Mouse (Mus musculus) megakaryocyte-erythroid progenitor cell, adult 5-6 weeks (primary cell): ENCODE data around the gene Klk1b22. TPM values are rescaled to one million over a fixed set of nuclear protein-coding genes. Genes with fewer than 3 reads are reported as not detected.
"Not testable (repeated sequence)": the region's sequence is repeated elsewhere in the genome, so short reads cannot be mapped to it uniquely, and the experiment has no call there.

ENCODE experiments used
- ATAC-seq: replicated peaks from 2 replicates; pipeline ENCODE4 v1.8.0; 2016; ENCODE audit warnings: mild to moderate bottlenecking, inconsistent platforms; ENCODE audit not compliant: severe bottlenecking, poor library complexity, low FRiP score, low TSS enrichment
- total RNA-seq, 2 experiments: library from RNA; stranded (forward) in 1 of 2; stranded (reverse) in 1 of 2; fragments of 200-1000, 215-1000 nt in 1 of 2; fragments of >200 nt in 1 of 2; fragmentation: Nextera tagmentation in 1 of 2; gene quantifications; 2 replicates each; pipeline ENCODE4 v1.2.3; 2014 to 2017

The Klk1b22 gene
- total RNA-seq (2014; fragmentation: Nextera tagmentation) (not detected in 2 replicates), total RNA-seq (2017) (not detected in 2 replicates)

DNA sequence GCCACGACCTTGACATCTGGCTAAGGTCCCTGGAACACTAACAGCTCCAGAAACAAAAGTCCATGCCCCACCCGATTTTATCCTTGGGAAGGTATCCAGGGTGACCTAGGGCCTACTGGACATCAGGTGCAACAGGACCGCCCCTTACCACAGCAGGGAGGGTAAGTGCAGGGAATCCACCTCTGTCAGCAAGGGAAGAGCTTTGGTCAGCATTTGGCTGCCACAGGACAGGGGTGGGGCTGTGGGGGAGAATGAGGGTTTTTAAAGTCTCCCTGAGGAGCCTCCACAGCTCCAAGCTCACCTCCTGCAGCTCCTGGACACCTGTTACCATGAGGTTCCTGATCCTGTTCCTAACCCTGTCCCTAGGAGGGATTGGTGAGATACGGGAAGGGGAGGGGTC is at the start of gene Klk1b22:
TSS of gene Klk1b22 (plus strand) at position 301 of the 400 bp plus-strand sequence.
- no peak for ATAC-seq

DNA sequence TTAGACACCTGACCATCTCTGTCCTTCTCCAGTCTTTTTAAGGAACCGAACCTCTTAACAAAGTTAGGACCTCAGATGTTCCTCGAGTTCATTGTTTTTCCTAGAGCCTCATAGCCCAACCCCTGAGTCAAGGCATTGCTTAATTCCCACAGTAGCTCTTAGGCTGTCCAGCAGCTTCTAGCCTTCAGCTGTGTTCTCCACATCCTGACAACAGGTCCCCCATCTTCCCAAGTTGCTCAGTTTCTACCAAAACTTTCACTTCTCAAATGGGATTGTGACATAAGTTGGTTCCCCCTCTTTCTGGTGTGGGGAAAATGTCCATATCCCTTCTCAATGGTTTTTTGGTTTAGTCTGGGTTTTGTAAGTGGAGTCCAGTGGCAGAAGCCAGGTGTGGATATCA is 40.4 kb upstream of the Klk1b22 start:
- ATAC-seq: no peak

DNA sequence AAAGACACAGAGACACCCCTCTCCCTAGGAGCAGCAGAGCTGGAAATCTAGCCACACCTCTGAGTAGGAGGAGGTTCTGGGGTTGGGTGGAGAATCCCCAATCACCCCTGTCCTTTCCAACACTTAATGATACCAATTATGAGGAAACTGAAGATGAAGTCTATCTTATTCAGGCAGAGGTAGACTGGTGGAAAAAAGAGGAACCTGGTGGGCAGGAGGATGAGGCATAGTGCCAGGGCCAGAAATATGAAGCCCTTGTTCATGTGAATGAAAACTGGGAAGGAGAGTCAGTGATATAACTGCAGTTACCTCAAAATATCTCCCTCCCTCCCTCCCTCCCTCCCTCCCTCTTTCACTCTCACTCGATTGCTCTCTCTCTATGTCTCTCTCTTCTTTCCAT is 34.8 kb upstream of the Klk1b22 start:
- no peak for ATAC-seq

DNA sequence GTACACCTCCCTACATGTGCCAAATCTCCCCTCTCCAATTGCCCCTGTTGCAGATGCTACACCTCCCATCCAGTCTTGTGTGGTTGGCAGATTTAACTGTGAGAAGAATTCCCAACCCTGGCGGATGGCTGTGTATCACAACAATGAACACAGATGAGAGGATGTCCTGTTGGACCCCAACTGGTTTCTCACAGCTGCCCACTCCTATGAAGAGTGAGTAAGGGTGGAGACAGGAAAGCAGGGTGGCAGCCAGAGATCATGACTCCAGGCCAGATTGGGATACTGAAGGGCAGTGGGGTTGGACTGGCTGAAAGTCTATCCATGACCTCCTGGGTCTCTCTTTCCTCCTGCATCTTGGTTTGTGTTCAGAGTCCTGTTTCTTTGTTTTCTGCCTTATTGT is 16.4 kb upstream of the Klk1b22 start:
- ATAC-seq: no peak

DNA sequence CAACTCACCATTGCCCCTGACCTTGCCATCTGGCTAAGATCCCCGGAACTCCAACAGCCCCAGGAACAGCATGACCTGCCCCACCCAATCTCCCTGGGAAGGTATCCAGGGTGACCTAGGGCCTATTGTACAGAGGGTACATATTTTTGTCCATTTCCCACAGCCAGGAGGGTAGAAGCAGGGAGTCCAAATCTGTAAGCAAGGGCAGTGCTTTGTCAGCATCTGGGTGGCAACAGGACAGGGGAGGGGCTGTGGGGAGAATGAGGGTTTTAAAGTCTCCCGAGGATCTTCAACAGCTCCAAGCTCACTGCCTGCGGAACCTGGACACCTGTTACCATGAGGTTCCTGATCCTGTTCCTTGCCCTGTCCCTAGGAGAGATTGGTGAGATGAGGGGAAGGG is 10.4 kb upstream of the Klk1b22 start, which contains the start of gene Klk1b21:
TSS of gene Klk1b21 (plus strand) at position 301 of the 400 bp plus-strand sequence.
- ATAC-seq: not testable (repeated sequence)

DNA sequence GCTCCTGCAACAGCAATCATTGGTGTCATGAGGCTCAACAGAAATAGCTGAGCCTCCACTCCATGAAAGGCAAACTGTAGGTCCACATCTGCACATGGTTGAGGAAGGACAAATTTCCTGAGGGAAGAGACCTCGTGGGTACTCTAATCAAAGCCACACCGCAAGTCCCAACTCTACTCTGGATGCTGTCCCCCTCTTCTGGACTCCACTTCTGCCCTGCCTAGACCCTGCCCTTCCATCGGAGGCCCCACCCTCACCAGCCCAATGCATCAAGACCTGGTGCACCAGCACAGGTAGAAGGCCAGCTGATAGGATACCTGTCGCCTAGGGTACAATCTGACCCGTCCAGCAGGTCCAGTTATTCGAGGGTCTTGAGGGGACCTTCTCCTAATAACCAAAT is 11.0 kb downstream of the Klk1b22 start:
- ATAC-seq: no peak

DNA sequence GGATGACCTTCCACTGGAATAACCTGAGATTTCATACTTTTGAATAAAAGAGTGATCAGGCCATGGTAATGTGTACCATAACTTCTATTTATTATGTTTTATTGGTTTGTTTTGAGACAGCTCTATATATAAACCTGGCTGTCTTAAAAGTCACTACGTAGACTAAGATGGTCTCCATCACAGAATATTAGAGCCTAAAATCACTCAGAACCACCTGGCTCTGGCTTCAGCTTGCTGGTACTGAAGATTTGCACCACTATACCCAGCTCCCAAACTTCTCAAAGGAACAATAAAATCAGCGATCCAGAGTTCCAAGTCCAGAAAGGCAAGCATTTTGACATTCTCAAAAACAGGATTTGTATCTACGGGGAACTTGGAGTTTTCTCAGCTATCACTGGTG is 24.0 kb downstream of the Klk1b22 start, which contains the start of gene Klk1b16:
TSS of gene Klk1b16 (plus strand) at position 301 of the 400 bp plus-strand sequence.
- ATAC-seq: no peak

Other genes with a start within 250 kb of the Klk1b22 start
- not detected in 2 replicates for gene Klk4, start 231.5 kb upstream of the Klk1b22 start, total RNA-seq (2014; fragmentation: Nextera tagmentation)
- not detected in 2 replicates for gene Klk4, start 231.5 kb upstream of the Klk1b22 start, total RNA-seq (2017)
- not detected in 2 replicates for gene Klk15, start 178.9 kb upstream of the Klk1b22 start, total RNA-seq (2014; fragmentation: Nextera tagmentation)
- not detected in 2 replicates for gene Klk15, start 178.9 kb upstream of the Klk1b22 start, total RNA-seq (2017)
- gene Klk1b8, start 162.0 kb upstream of the Klk1b22 start, total RNA-seq (2014; fragmentation: Nextera tagmentation): not detected in 2 replicates
- not detected in 2 replicates for gene Klk1b8, start 162.0 kb upstream of the Klk1b22 start, total RNA-seq (2017)
- not detected in 2 replicates for gene Klk1b1, start 145.9 kb upstream of the Klk1b22 start, total RNA-seq (2014; fragmentation: Nextera tagmentation)
- gene Klk1b1, start 145.9 kb upstream of the Klk1b22 start, total RNA-seq (2017): not detected in 2 replicates
- gene Klk1b9, start 136.6 kb upstream of the Klk1b22 start, total RNA-seq (2014; fragmentation: Nextera tagmentation): not detected in 2 replicates
- gene Klk1b9, start 136.6 kb upstream of the Klk1b22 start, total RNA-seq (2017): not detected in 2 replicates
- gene Klk1b11, start 116.8 kb upstream of the Klk1b22 start, total RNA-seq (2014; fragmentation: Nextera tagmentation): not detected in 2 replicates
- not detected in 2 replicates for gene Klk1b11, start 116.8 kb upstream of the Klk1b22 start, total RNA-seq (2017)
- gene Klk1b26, start 100.5 kb upstream of the Klk1b22 start, total RNA-seq (2014; fragmentation: Nextera tagmentation): not detected in 2 replicates
- not detected in 2 replicates for gene Klk1b26, start 100.5 kb upstream of the Klk1b22 start, total RNA-seq (2017)
- gene Klk1b27, start 60.4 kb upstream of the Klk1b22 start, total RNA-seq (2014; fragmentation: Nextera tagmentation): not detected in 2 replicates
- gene Klk1b27, start 60.4 kb upstream of the Klk1b22 start, total RNA-seq (2017): not detected in 2 replicates
- gene Klk1b21, start 10.3 kb upstream of the Klk1b22 start, total RNA-seq (2014; fragmentation: Nextera tagmentation): not detected in 2 replicates
- not detected in 2 replicates for gene Klk1b21, start 10.3 kb upstream of the Klk1b22 start, total RNA-seq (2017)
- not detected in 2 replicates for gene Klk1b16, start 24.1 kb downstream of the Klk1b22 start, total RNA-seq (2014; fragmentation: Nextera tagmentation)
- gene Klk1b16, start 24.1 kb downstream of the Klk1b22 start, total RNA-seq (2017): not detected in 2 replicates
- not detected in 2 replicates for gene Klk1b24, start 75.6 kb downstream of the Klk1b22 start, total RNA-seq (2014; fragmentation: Nextera tagmentation)
- not detected in 2 replicates for gene Klk1b24, start 75.6 kb downstream of the Klk1b22 start, total RNA-seq (2017)
- gene Klk1b3, start 85.5 kb downstream of the Klk1b22 start, total RNA-seq (2014; fragmentation: Nextera tagmentation): not detected in 2 replicates
- gene Klk1b3, start 85.5 kb downstream of the Klk1b22 start, total RNA-seq (2017): not detected in 2 replicates
- not detected in 2 replicates for gene Klk1b4, start 94.8 kb downstream of the Klk1b22 start, total RNA-seq (2014; fragmentation: Nextera tagmentation)
- not detected in 2 replicates for gene Klk1b4, start 94.8 kb downstream of the Klk1b22 start, total RNA-seq (2017)
- not detected in 2 replicates for gene Klk1b5, start 103.3 kb downstream of the Klk1b22 start, total RNA-seq (2014; fragmentation: Nextera tagmentation)
- not detected in 2 replicates for gene Klk1b5, start 103.3 kb downstream of the Klk1b22 start, total RNA-seq (2017)
- gene Klk1, start 112.7 kb downstream of the Klk1b22 start, total RNA-seq (2014; fragmentation: Nextera tagmentation): not detected in 2 replicates
- gene Klk1, start 112.7 kb downstream of the Klk1b22 start, total RNA-seq (2017): not detected in 2 replicates
- gene Gm36864, start 123.5 kb downstream of the Klk1b22 start, total RNA-seq (2014; fragmentation: Nextera tagmentation): not detected in 2 replicates
- not detected in 2 replicates for gene Gm36864, start 123.5 kb downstream of the Klk1b22 start, total RNA-seq (2017)
- gene 1700028J19Rik, start 134.0 kb downstream of the Klk1b22 start, total RNA-seq (2014; fragmentation: Nextera tagmentation): 1.2 TPM in 1 of 2 replicates, not detected in the other
- 0.46 TPM in 1 of 2 replicates, not detected in the other for gene 1700028J19Rik, start 134.0 kb downstream of the Klk1b22 start, total RNA-seq (2017)
- 93.5 and 176 TPM in 2 replicates for gene 2410002F23Rik, start 134.0 kb downstream of the Klk1b22 start, total RNA-seq (2014; fragmentation: Nextera tagmentation)
- 77.1 and 113 TPM in 2 replicates for gene 2410002F23Rik, start 134.0 kb downstream of the Klk1b22 start, total RNA-seq (2017)
- gene Acp4, start 144.7 kb downstream of the Klk1b22 start, total RNA-seq (2014; fragmentation: Nextera tagmentation): not detected in 2 replicates
- not detected in 2 replicates for gene Acp4, start 144.7 kb downstream of the Klk1b22 start, total RNA-seq (2017)
- not detected in 2 replicates for gene Gm15517, start 148.8 kb downstream of the Klk1b22 start, total RNA-seq (2014; fragmentation: Nextera tagmentation)
- gene Gm15517, start 148.8 kb downstream of the Klk1b22 start, total RNA-seq (2017): not detected in 2 replicates
- gene Clec11a, start 194.2 kb downstream of the Klk1b22 start, total RNA-seq (2014; fragmentation: Nextera tagmentation): 0.74 and 0.77 TPM in 2 replicates
- 1.7 and 4.3 TPM in 2 replicates for gene Clec11a, start 194.2 kb downstream of the Klk1b22 start, total RNA-seq (2017)
- 0.22 and 1.3 TPM in 2 replicates for gene Shank1, start 197.6 kb downstream of the Klk1b22 start, total RNA-seq (2014; fragmentation: Nextera tagmentation)
- gene Shank1, start 197.6 kb downstream of the Klk1b22 start, total RNA-seq (2017): 0.27 TPM in 1 of 2 replicates, not detected in the other